Mouse (Mus musculus) cerebellum, adult 2 months (tissue): Measurements from ENCODE around the gene Grin2c. TPM values are rescaled to one million over a fixed set of nuclear protein-coding genes. Genes with fewer than 3 reads are reported as not detected.
A peak's percentile ranks its signal among the peaks of the same experiment; 100 is the strongest.

ENCODE experiments used
- DNase-seq, 2 experiments: peaks; one replicate each; pipeline ENCODE4 v3.0.0; 2021
- H3K27ac ChIP-seq: fragments of 200-500 bp; 2 replicates; pipeline ENCODE4 v1.5.1; 2012; ENCODE audit warnings: low read length, control low read depth, inconsistent platforms; ENCODE audit not compliant: insufficient read depth
- H3K27me3 ChIP-seq: fragments of 200-500 bp; 2 replicates; pipeline ENCODE4 v1.6.1; 2012; ENCODE audit warnings: inconsistent platforms, mild to moderate bottlenecking, low read length, moderate library complexity; ENCODE audit not compliant: control insufficient read depth, insufficient read depth
- H3K4me1 ChIP-seq: fragments of 200-500 bp; 2 replicates; pipeline ENCODE4 v1.6.1; 2011; ENCODE audit warnings: low read length; ENCODE audit not compliant: control insufficient read depth, insufficient read depth
- H3K4me3 ChIP-seq: fragments of 200-500 bp; replicated peaks from 2 replicates; pipeline ENCODE3; 2011; ENCODE audit warnings: mild to moderate bottlenecking, low read depth, low read length, control low read depth; ENCODE audit not compliant: insufficient read depth
- CTCF ChIP-seq: fragments of 200-500 bp; IDR thresholded peaks from 2 replicates; pipeline ENCODE4 v1.5.1; 2011; ENCODE audit warnings: low read depth, mild to moderate bottlenecking, control low read depth, low read length, moderate library complexity, borderline replicate concordance; ENCODE audit not compliant: insufficient read depth
- POLR2A ChIP-seq: fragments of 200-500 bp; IDR thresholded peaks from 2 replicates; pipeline ENCODE4 v1.6.1; 2011; ENCODE audit warnings: low read length, control low read depth, borderline replicate concordance; ENCODE audit not compliant: insufficient read depth
- WGBS: fragments of 180-500 bp; shearing (Covaris S2); methylation state at CpG from one replicate; pipeline ENCODE4 v1.1.7; 2018; 5-methylcytosine and 5-hydroxymethylcytosine counted together
- polyA plus RNA-seq: library from polyadenylated mRNA; depleted of rRNA; stranded (reverse); fragments of >200 nt; gene quantifications from 2 replicates; pipeline ENCODE4 v1.2.3, GENCODE M21; 2012

Gene Grin2c
- polyA plus RNA-seq, 1 experiment, result 249 TPM

- H3K27me3 ChIP-seq, result no peaks in the 10 kb centered on the region
- H3K4me3 ChIP-seq, result no peak overlapping the region
- 53% methylated on average over 8 of the region's 8 CpGs for WGBS
- TF ChIP-seq POLR2A (no peak), CTCF (no peak)
- H3K27ac ChIP-seq, result peak overlapping the region; percentile 46; the same call in 1 of the 2 replicates
- peaks cover 22% of the 10 kb centered on the region; the same call in 1 of the 2 replicates for H3K4me1 ChIP-seq
- peak in 1 of 2 experiments; percentile 39 for DNase-seq
Measured at GRCm38 (mm10) chr11:115289885-115290284, 22.8 kb upstream of the Grin2c start.

DNA sequence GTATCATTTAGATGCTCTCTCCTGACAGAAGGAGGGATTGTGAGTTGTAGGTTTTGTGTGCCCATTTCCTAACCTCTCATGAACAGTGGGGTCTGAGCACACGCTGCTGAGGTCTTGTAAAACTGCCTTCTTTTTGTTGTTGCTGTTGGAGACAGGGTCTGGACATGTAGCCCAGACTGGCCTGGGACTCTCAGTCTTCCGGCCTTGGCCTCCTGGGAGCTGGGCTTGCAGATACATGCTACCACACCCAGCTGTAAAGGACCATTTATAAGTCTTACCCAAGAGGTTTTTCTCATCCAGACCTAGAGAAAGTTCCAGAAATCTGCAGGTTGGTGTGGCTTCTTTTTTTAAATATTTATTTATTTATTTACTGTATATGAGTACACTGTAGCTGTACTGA is 21.3 kb upstream of the Grin2c start:
- TF ChIP-seq CTCF (no peak), POLR2A (no peak)
- WGBS, result 91% methylated on average over 2 of the region's 2 CpGs
- no peak for DNase-seq
- no peak overlapping the region for H3K4me3 ChIP-seq
- H3K4me1 ChIP-seq, result peaks cover 22% of the 10 kb centered on the region; the same call in 1 of the 2 replicates
- no peak overlapping the region for H3K27ac ChIP-seq
- no peaks in the 10 kb centered on the region for H3K27me3 ChIP-seq

DNA sequence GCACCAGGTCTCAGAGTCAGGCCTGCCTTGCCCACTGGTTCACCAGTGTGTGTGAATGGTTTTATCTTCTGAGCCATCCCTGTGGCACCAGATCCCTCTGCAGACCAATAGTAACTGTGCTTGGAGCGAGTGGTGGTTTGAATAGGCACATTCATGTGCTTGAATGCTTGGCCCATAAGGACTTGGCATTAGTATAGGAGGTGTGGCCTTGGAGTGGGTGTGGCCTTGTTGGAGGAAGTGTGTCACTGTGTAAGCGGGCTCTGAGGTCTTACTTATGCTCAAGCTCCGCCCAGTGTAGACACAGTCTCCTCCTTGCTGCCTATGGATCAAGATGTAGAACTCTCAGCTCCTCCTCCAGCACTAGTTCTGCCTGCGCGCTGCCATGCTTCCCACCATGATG is 20.3 kb upstream of the Grin2c start:
- Histone ChIP-seq H3K4me3 (no peak overlapping the region), H3K4me1 (peaks cover 18% of the 10 kb centered on the region), H3K27ac (no peak overlapping the region), H3K27me3 (no peaks in the 10 kb centered on the region)
- TF ChIP-seq CTCF, result no peak
- DNase-seq, result peak in 1 of 2 experiments; percentile 23
- 84% methylated on average over 5 of the region's 5 CpGs for WGBS

GRCm38 (mm10) chr11:115286201-115286993 is 19.4 kb upstream of the Grin2c start:
- no peaks in the 10 kb centered on the region for H3K27me3 ChIP-seq
- H3K4me1 ChIP-seq, result peaks cover 20% of the 10 kb centered on the region
- TF ChIP-seq CTCF, result no peak
- TF ChIP-seq POLR2A, result no peak
- no peak overlapping the region for H3K27ac ChIP-seq
- no peak overlapping the region for H3K4me3 ChIP-seq
- peak in 1 of 2 experiments; percentile 18 for DNase-seq
- 51% methylated on average over 19 of the region's 19 CpGs for WGBS

DNA sequence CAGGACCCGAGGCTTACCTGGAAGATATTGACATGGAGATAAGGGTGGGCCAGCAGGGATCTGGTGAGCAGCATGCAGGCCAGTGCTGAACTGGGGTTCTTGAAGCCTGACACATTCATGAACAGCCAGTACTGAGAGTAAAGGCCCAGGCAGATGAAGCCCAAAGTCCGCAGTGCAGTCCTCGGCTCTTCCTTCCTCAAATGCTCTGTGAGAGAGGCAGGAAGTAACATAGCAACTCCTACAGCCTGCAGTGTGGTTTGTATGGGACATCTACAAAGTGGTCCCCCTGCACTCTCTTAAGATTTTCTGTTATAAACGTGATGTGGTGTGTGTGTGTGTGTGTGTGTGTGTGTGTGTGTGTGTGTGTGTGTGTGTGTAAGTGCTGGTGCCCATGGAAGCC is 18.2 kb upstream of the Grin2c start:
- no peaks in the 10 kb centered on the region for H3K27me3 ChIP-seq
- no peak overlapping the region for H3K4me3 ChIP-seq
- DNase-seq, result no peak
- H3K27ac ChIP-seq, result no peak overlapping the region
- 71% methylated on average over 4 of the region's 4 CpGs for WGBS
- no peak for TF ChIP-seq CTCF
- H3K4me1 ChIP-seq, result peaks cover 14% of the 10 kb centered on the region

- DNase-seq, result peak in 1 of 2 experiments; percentile 23
- WGBS, result 59% methylated on average over 12 of the region's 12 CpGs
- peaks cover 8% of the 10 kb centered on the region for H3K4me1 ChIP-seq
- no peaks in the 10 kb centered on the region for H3K27me3 ChIP-seq
- no peak overlapping the region for H3K4me3 ChIP-seq
- H3K27ac ChIP-seq, result no peak overlapping the region
- no peak for TF ChIP-seq POLR2A
- no peak for TF ChIP-seq CTCF
Measured at GRCm38 (mm10) chr11:115283891-115284620, 17.0 kb upstream of the Grin2c start.

GRCm38 (mm10) chr11:115283486-115283765 is 16.4 kb upstream of the Grin2c start:
- no peak for DNase-seq
- H3K27ac ChIP-seq, result peak overlapping the region; percentile 54; the same call in 1 of the 2 replicates
- WGBS, result 67% methylated on average over 9 of the region's 9 CpGs

More at GRCm38 (mm10) chr11:115283486-115283765, 16.4 kb upstream of the Grin2c start:
- Histone ChIP-seq H3K4me3 (no peak overlapping the region), H3K27me3 (no peaks in the 10 kb centered on the region), H3K4me1 (peaks cover 8% of the 10 kb centered on the region)
- TF ChIP-seq POLR2A, result no peak
- no peak for TF ChIP-seq CTCF
